Mouse (Mus musculus) forebrain, embryonic 16.5 days (tissue): ENCODE data around the gene Gm11213. TPM values are rescaled to one million over a fixed set of nuclear protein-coding genes. Genes with fewer than 3 reads are reported as not detected.

ENCODE experiments used
- ATAC-seq: fragments of 200-750 bp; cut with Nextera tagmentation; 2 replicates; pipeline ENCODE4 v1.8.0; 2017; ENCODE audit warnings: mild to moderate bottlenecking, moderate library complexity
- H3K27ac ChIP-seq: fragments of 300-500 bp; sonication (generic); 2 replicates; pipeline ENCODE4 v1.5.1; 2014; ENCODE audit warnings: low read length, control low read depth
- H3K27me3 ChIP-seq: fragments of 300-500 bp; sonication (generic); replicated peaks from 2 replicates; pipeline ENCODE4 v1.6.1; 2014; ENCODE audit warnings: low read length; ENCODE audit not compliant: control insufficient read depth, insufficient read depth
- H3K36me3 ChIP-seq: fragments of 300-500 bp; sonication (generic); 2 replicates; pipeline ENCODE4 v1.6.1; 2014; ENCODE audit not compliant: control insufficient read depth, insufficient read depth
- H3K4me1 ChIP-seq: fragments of 300-500 bp; sonication (generic); replicated peaks from 2 replicates; pipeline ENCODE4 v1.6.1; 2014; ENCODE audit warnings: low read length; ENCODE audit not compliant: control insufficient read depth, insufficient read depth
- H3K4me2 ChIP-seq: fragments of 300-500 bp; sonication (generic); 2 replicates; pipeline ENCODE4 v1.6.1; 2014; ENCODE audit warnings: mild to moderate bottlenecking, low read length, control low read depth
- H3K4me3 ChIP-seq: fragments of 300-500 bp; sonication (generic); replicated peaks from 2 replicates; pipeline ENCODE4 v1.5.1; 2014; ENCODE audit warnings: mild to moderate bottlenecking, low read length, control low read depth
- H3K9ac ChIP-seq: fragments of 300-500 bp; sonication (generic); replicated peaks from 2 replicates; pipeline ENCODE4 v1.6.1; 2014; ENCODE audit warnings: low read depth, low read length, control low read depth
- H3K9me3 ChIP-seq: fragments of 300-500 bp; sonication (generic); 2 replicates; pipeline ENCODE4 v1.6.1; 2016; ENCODE audit warnings: low read length; ENCODE audit not compliant: control insufficient read depth
- WGBS: fragments of 180-500 bp; shearing (Covaris S2); extraction: QIAGEN DNeasy Blood & Tissue Kit; methylation state at CpG from one replicate; pipeline ENCODE4 v1.1.7; 2014; 5-methylcytosine and 5-hydroxymethylcytosine counted together
- polyA plus RNA-seq: library from polyadenylated mRNA; unstranded; fragments of >200 nt; fragmentation: Nextera tagmentation; extraction: Ambion mirVana; gene quantifications from 2 replicates; pipeline ENCODE4 v1.2.1, GENCODE M21; 2015

Gene Gm11213
- polyA plus RNA-seq, 1 experiment from 2014 or later, result not detected

GRCm38 (mm10) chr4:63567712-63568390, 37.2 kb downstream of the Gm11213 start:
- WGBS, result 93% methylated on average over 9 of the region's 10 CpGs
- Histone ChIP-seq H3K27ac (no peak overlapping the region), H3K27me3 (no peaks in the 10 kb centered on the region), H3K36me3 (no peaks in the 10 kb centered on the region), H3K4me2 (no peak overlapping the region), H3K9ac (no peak overlapping the region), H3K9me3 (no peaks in the 10 kb centered on the region), H3K4me3 (no peak overlapping the region), H3K4me1 (peaks cover 7% of the 10 kb centered on the region)
- no peak for ATAC-seq

- no peak overlapping the region for H3K9ac ChIP-seq
- WGBS, result 90% methylated on average over 4 of the region's 4 CpGs
- peaks cover 7% of the 10 kb centered on the region for H3K4me1 ChIP-seq
- no peak overlapping the region for H3K4me2 ChIP-seq
- no peaks in the 10 kb centered on the region for H3K27me3 ChIP-seq
- H3K36me3 ChIP-seq, result no peaks in the 10 kb centered on the region
- H3K27ac ChIP-seq, result no peak overlapping the region
- H3K4me3 ChIP-seq, result no peak overlapping the region
- ATAC-seq, result no peak
- no peaks in the 10 kb centered on the region for H3K9me3 ChIP-seq
Measured at GRCm38 (mm10) chr4:63562742-63563141, 42.3 kb downstream of the Gm11213 start.

- H3K9ac ChIP-seq, result no peak overlapping the region
- no peak overlapping the region for H3K4me3 ChIP-seq
- WGBS, result 89% methylated on average over 7 of the region's 7 CpGs
- no peak overlapping the region for H3K4me2 ChIP-seq
- ATAC-seq, result no peak
- H3K4me1 ChIP-seq, result peaks cover 11% of the 10 kb centered on the region
- no peaks in the 10 kb centered on the region for H3K9me3 ChIP-seq
- H3K36me3 ChIP-seq, result no peaks in the 10 kb centered on the region
- H3K27ac ChIP-seq, result no peak overlapping the region
- H3K27me3 ChIP-seq, result no peaks in the 10 kb centered on the region
Measured at GRCm38 (mm10) chr4:63561861-63562675, 43.0 kb downstream of the Gm11213 start.

GRCm38 (mm10) chr4:63560079-63560478, 45.0 kb downstream of the Gm11213 start:
- H3K4me3 ChIP-seq, result no peak overlapping the region
- no peak overlapping the region for H3K27ac ChIP-seq
- peaks cover 11% of the 10 kb centered on the region for H3K4me1 ChIP-seq
- H3K27me3 ChIP-seq, result no peaks in the 10 kb centered on the region
- H3K9ac ChIP-seq, result no peak overlapping the region
- no peaks in the 10 kb centered on the region for H3K36me3 ChIP-seq
- WGBS, result 53% methylated on average over 8 of the region's 8 CpGs
- no peak overlapping the region for H3K4me2 ChIP-seq
- no peak for ATAC-seq
- H3K9me3 ChIP-seq, result no peaks in the 10 kb centered on the region

GRCm38 (mm10) chr4:63559127-63559697, 45.8 kb downstream of the Gm11213 start:
- WGBS, result 39% methylated on average over 9 of the region's 9 CpGs
- Histone ChIP-seq H3K27ac (no peak overlapping the region), H3K27me3 (no peaks in the 10 kb centered on the region), H3K9me3 (no peaks in the 10 kb centered on the region), H3K36me3 (no peaks in the 10 kb centered on the region), H3K4me1 (peaks cover 11% of the 10 kb centered on the region), H3K4me2 (peak overlapping the region; percentile 77), H3K9ac (peak overlapping the region; percentile 79; the same call in 1 of the 2 replicates), H3K4me3 (peak overlapping the region; percentile 63)
- peak; percentile 24; the same call in 1 of the 2 replicates for ATAC-seq

DNA sequence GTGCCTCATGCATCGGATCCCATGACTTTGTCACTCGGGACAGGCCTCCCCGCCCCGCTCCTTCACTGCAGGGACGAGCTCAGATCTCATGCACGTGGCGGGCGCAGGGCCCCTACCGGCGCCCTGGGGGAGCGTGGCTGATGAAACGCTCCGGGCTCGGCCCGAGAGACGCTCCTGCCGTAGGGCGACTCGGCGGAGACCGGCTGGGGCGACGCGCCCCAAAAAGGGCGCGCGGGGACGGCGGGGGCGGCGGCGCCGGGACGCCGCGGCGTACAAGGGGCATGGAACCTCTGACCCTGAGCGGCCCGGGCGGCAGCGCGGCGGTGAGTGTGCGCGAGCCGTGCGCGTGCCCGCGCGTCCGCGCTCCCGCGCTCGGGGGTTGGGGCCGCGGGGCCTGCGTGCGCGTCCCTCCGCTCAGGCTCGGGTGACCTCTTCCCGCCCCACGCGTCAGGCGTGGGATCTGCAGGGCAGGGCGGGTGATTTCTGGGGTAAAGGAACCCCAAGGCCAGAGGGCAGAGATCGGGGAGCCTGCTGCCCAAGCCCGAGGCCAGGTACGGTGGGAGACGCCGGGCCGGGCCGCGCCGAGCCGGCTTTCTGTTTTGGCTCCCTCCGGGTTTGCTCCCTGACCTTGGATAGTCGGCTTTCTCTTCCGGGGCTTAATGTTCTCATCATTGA, 46.5 kb downstream of the Gm11213 start, which contains the start of gene Tmem268:
TSS of gene Tmem268 (plus strand) at position 375 of the 675 bp plus-strand sequence.
- no peaks in the 10 kb centered on the region for H3K36me3 ChIP-seq
- peak; percentile 88 for ATAC-seq
- under 1% methylated on average over 81 of the region's 81 CpGs for WGBS
- peak within 1 kb of the TSS; percentile 63 for H3K4me3 ChIP-seq
- H3K27ac ChIP-seq, result no peak within 1 kb of the TSS
- peaks cover 11% of the 10 kb centered on the region for H3K4me1 ChIP-seq
- H3K27me3 ChIP-seq, result no peaks in the 10 kb centered on the region
- H3K9me3 ChIP-seq, result no peaks in the 10 kb centered on the region
- peak within 1 kb of the TSS; percentile 79 for H3K9ac ChIP-seq
- H3K4me2 ChIP-seq, result peak within 1 kb of the TSS; percentile 77

GRCm38 (mm10) chr4:63557124-63558059, 47.7 kb downstream of the Gm11213 start:
- Histone ChIP-seq H3K4me3 (no peak overlapping the region), H3K27ac (no peak overlapping the region), H3K27me3 (no peaks in the 10 kb centered on the region), H3K36me3 (peaks cover 2% of the 10 kb centered on the region; the same call in 1 of the 2 replicates), H3K9me3 (no peaks in the 10 kb centered on the region), H3K9ac (no peak overlapping the region), H3K4me1 (peaks cover 11% of the 10 kb centered on the region), H3K4me2 (peak overlapping the region; percentile 77; the same call in 1 of the 2 replicates)
- no peak for ATAC-seq
- 33% methylated on average over 16 of the region's 16 CpGs for WGBS

GRCm38 (mm10) chr4:63556665-63557064, 48.4 kb downstream of the Gm11213 start:
- H3K4me1 ChIP-seq, result peaks cover 11% of the 10 kb centered on the region
- H3K4me2 ChIP-seq, result no peak overlapping the region
- ATAC-seq, result no peak
- H3K9ac ChIP-seq, result no peak overlapping the region
- 67% methylated on average over 5 of the region's 5 CpGs for WGBS
- peaks cover 8% of the 10 kb centered on the region for H3K36me3 ChIP-seq
- H3K27ac ChIP-seq, result no peak overlapping the region
- H3K4me3 ChIP-seq, result no peak overlapping the region
- H3K27me3 ChIP-seq, result no peaks in the 10 kb centered on the region
- no peaks in the 10 kb centered on the region for H3K9me3 ChIP-seq
